Mouse (Mus musculus) ES-E14 (cell line): ENCODE measurements at regions not wholly inside any gene's neighbourhood (a gene's known extent, or its start where the extent isn't known, plus 50 kb on each side); places are given as distances from the start of the nearest gene placed in this dataset.

ENCODE experiments used
- DNase-seq: peaks from one replicate; pipeline ENCODE4 v3.0.0-alpha.2; 2013; ENCODE audit warnings: low read depth, low spot score
- H3K27ac ChIP-seq: 2 replicates; pipeline ENCODE4 v1.5.1; 2012; ENCODE audit warnings: low read depth, mild to moderate bottlenecking, low read length, moderate library complexity, mixed read lengths; ENCODE audit not compliant: poor library complexity, insufficient read depth, severe bottlenecking
- H3K36me3 ChIP-seq: 2 replicates; pipeline ENCODE4 v1.6.1; 2012; ENCODE audit warnings: mild to moderate bottlenecking, low read length, moderate library complexity, mixed read lengths; ENCODE audit not compliant: control insufficient read depth, poor library complexity, insufficient read depth, severe bottlenecking
- H3K4me1 ChIP-seq, 2 experiments: fragments of 150-350 bp in 1 of 2; sonication (generic) in 1 of 2; 2 replicates each; pipeline ENCODE4 v1.6.1; 2012; ENCODE audit warnings: low read length in 2 of 2, mild to moderate bottlenecking in 1 of 2, mixed read lengths in 1 of 2; ENCODE audit not compliant: control insufficient read depth in 2 of 2, insufficient read depth in 2 of 2, poor library complexity in 1 of 2
- H3K4me3 ChIP-seq, 2 experiments: fragments of 150-350 bp in 1 of 2; sonication (generic) in 1 of 2; 2 replicates each; pipeline ENCODE4 v1.5.1; 2012; ENCODE audit warnings: low read length in 2 of 2, low read depth in 1 of 2, mild to moderate bottlenecking in 1 of 2, mixed read lengths in 1 of 2; ENCODE audit not compliant: insufficient read depth in 1 of 2, poor library complexity in 1 of 2, severe bottlenecking in 1 of 2
- H3K9ac ChIP-seq: 2 replicates; pipeline ENCODE4 v1.6.1; 2012; ENCODE audit warnings: low read depth, mild to moderate bottlenecking, low read length, mixed read lengths; ENCODE audit not compliant: poor library complexity, insufficient read depth, severe bottlenecking
- H3K9me3 ChIP-seq: fragments of 150-350 bp; sonication (generic); 2 replicates; pipeline ENCODE4 v1.6.1; 2012; ENCODE audit warnings: low read depth, mild to moderate bottlenecking, low read length; ENCODE audit not compliant: control insufficient read depth, insufficient read depth
- CHD2 ChIP-seq: IDR thresholded peaks from 2 replicates; pipeline ENCODE4 v1.6.1; 2014; ENCODE audit warnings: mild to moderate bottlenecking, low read depth, low read length, inconsistent platforms
- HCFC1 ChIP-seq: IDR thresholded peaks from 2 replicates; pipeline ENCODE4 v1.6.1; 2012; ENCODE audit warnings: low read length, inconsistent platforms, borderline replicate concordance; ENCODE audit not compliant: insufficient read depth
- MAFK ChIP-seq: IDR thresholded peaks from 2 replicates; pipeline ENCODE4 v1.6.1; 2014; ENCODE audit warnings: mild to moderate bottlenecking, low read depth, low read length, inconsistent platforms; ENCODE audit not compliant: insufficient read depth
- ZC3H11A ChIP-seq: IDR thresholded peaks from 2 replicates; pipeline ENCODE4 v1.6.1; 2012; ENCODE audit warnings: low read depth, mild to moderate bottlenecking, inconsistent platforms, low read length, borderline replicate concordance
- ZNF384 ChIP-seq: IDR thresholded peaks from 2 replicates; pipeline ENCODE4 v1.6.1; 2012; ENCODE audit warnings: low read depth, low read length, inconsistent platforms
- in situ Hi-C, 2 experiments: fragments of 600-800 bp; cut with MboI; formaldehyde crosslinking; loops; one replicate each; pipeline ENCODE4 v1.15.1; 2025; ENCODE audit warnings: low sequenced_read_pairs in 2 of 2, inconsistent platforms in 1 of 2; ENCODE audit not compliant: unreplicated experiment in 2 of 2

GRCm38 (mm10) chr4:95155178-95155577 lies 103.2 kb upstream of the Jun start:
- no peak for TF ChIP-seq MAFK
- TF ChIP-seq HCFC1: no peak
- no peak for TF ChIP-seq ZNF384
- TF ChIP-seq CHD2: no peak
- TF ChIP-seq ZC3H11A: no peak
- no peak overlapping the region for H3K27ac ChIP-seq
- in situ Hi-C loops: no loop called here
- DNase-seq: no peak
- no peak overlapping the region for H3K9ac ChIP-seq
- peaks cover 0 to 7% of the 10 kb centered on the region in 2 experiments; a peak in 1 of 4 replicates for H3K4me1 ChIP-seq
- no peaks in the 10 kb centered on the region for H3K36me3 ChIP-seq
- H3K4me3 ChIP-seq: no peak overlapping the region
- no peaks in the 10 kb centered on the region for H3K9me3 ChIP-seq

- TF ChIP-seq ZC3H11A (no peak), MAFK (no peak), HCFC1 (no peak), CHD2 (no peak), ZNF384 (no peak)
- in situ Hi-C loops: no loop called here
- H3K27ac ChIP-seq: no peak overlapping the region
- no peak for DNase-seq
- no peaks in the 10 kb centered on the region for H3K9me3 ChIP-seq
- peaks cover 0 to 7% of the 10 kb centered on the region in 2 experiments; a peak in 1 of 4 replicates for H3K4me1 ChIP-seq
- no peak overlapping the region for H3K4me3 ChIP-seq
- H3K36me3 ChIP-seq: no peaks in the 10 kb centered on the region
- no peak overlapping the region for H3K9ac ChIP-seq
Measured at GRCm38 (mm10) chr4:95155796-95156195, 103.8 kb upstream of the Jun start.

GRCm38 (mm10) chr4:95156451-95157271 lies 104.6 kb upstream of the Jun start:
- Histone ChIP-seq H3K27ac (no peak overlapping the region), H3K4me3 (no peak overlapping the region), H3K9ac (no peak overlapping the region), H3K36me3 (no peaks in the 10 kb centered on the region), H3K4me1 (peaks cover 0 to 7% of the 10 kb centered on the region in 2 experiments; a peak in 3 of 4 replicates), H3K9me3 (no peaks in the 10 kb centered on the region)
- in situ Hi-C loops: no loop called here
- DNase-seq: no peak
- TF ChIP-seq MAFK (no peak), CHD2 (no peak), HCFC1 (no peak), ZNF384 (no peak), ZC3H11A (no peak)

GRCm38 (mm10) chr4:95157653-95158430 lies 105.8 kb upstream of the Jun start:
- DNase-seq: no peak
- in situ Hi-C loops: no loop called here
- no peaks in the 10 kb centered on the region for H3K36me3 ChIP-seq
- no peak overlapping the region for H3K4me3 ChIP-seq
- no peak overlapping the region for H3K27ac ChIP-seq
- no peak overlapping the region for H3K9ac ChIP-seq
- H3K4me1 ChIP-seq: peaks cover 3 to 10% of the 10 kb centered on the region in 2 experiments
- TF ChIP-seq HCFC1 (no peak), MAFK (no peak), ZC3H11A (no peak), ZNF384 (no peak), CHD2 (no peak)
- H3K9me3 ChIP-seq: no peaks in the 10 kb centered on the region
